Mouse (Mus musculus): ENCODE measurements around the gene Cxcl10. TPM values are rescaled to one million over a fixed set of nuclear protein-coding genes. Genes with fewer than 3 reads are reported as not detected.
A peak's percentile ranks its signal among the peaks of the same experiment; 100 is the strongest.

The Cxcl10 gene
- polyA plus RNA-seq, 1 experiment from 2014 or later, result 0.74 TPM

- Histone ChIP-seq H3K27me3 (ENCODE audit: control insufficient read depth, insufficient read depth, low read length) (no peaks in the 10 kb centered on the region), H3K27ac (replicated peaks) (peak within 1 kb of the TSS; percentile 69; the same call in 1 of the 2 replicates), H3K36me3 (ENCODE audit: control insufficient read depth, insufficient read depth, low read length) (peaks cover 2% of the 10 kb centered on the region; the same call in 1 of the 2 replicates), H3K4me2 (replicated peaks; ENCODE audit: low read depth) (peak within 1 kb of the TSS; percentile 64), H3K4me1 (replicated peaks; ENCODE audit: control insufficient read depth, insufficient read depth) (no peaks in the 10 kb centered on the region; the same call in 1 of the 2 replicates), H3K9ac (ENCODE audit: low read length) (peak within 1 kb of the TSS; percentile 76), H3K9me3 (ENCODE audit: control insufficient read depth, low read length) (no peaks in the 10 kb centered on the region), H3K4me3 (ENCODE audit: low read depth, low read length) (peak within 1 kb of the TSS; percentile 67)
- WGBS, result 3% methylated on average over 41 of the region's 41 CpGs
- DNase-seq (ENCODE audit: low spot score) (peak; percentile 93), ATAC-seq (ENCODE audit: low FRiP score, low TSS enrichment) (peak; percentile 96)
- TF ChIP-seq CTCF (IDR thresholded peaks at IDR 0.05; ENCODE audit: low read depth) (peak; percentile 86), EP300 (optimal IDR thresholded peaks at IDR 0.05) (peak; percentile 31)
Measured at GRCm38 (mm10) chr5:92309681-92310511, 38.8 kb downstream of the Cxcl10 start, which contains the start of gene Sdad1. Gene Sdad1 (minus strand): TSS chr5:92310479.

- Histone ChIP-seq H3K4me3 (ENCODE audit: low read depth, low read length) (no peak overlapping the region), H3K36me3 (ENCODE audit: control insufficient read depth, insufficient read depth, low read length) (peaks cover 23% of the 10 kb centered on the region), H3K27me3 (ENCODE audit: control insufficient read depth, insufficient read depth, low read length) (no peaks in the 10 kb centered on the region), H3K4me1 (replicated peaks; ENCODE audit: control insufficient read depth, insufficient read depth) (no peaks in the 10 kb centered on the region; the same call in 1 of the 2 replicates), H3K9ac (ENCODE audit: low read length) (no peak overlapping the region), H3K4me2 (replicated peaks; ENCODE audit: low read depth) (no peak overlapping the region), H3K27ac (replicated peaks) (no peak overlapping the region), H3K9me3 (ENCODE audit: control insufficient read depth, low read length) (no peaks in the 10 kb centered on the region)
- no peak for ATAC-seq (ENCODE audit: low FRiP score, low TSS enrichment)
- TF ChIP-seq CTCF (IDR thresholded peaks at IDR 0.05; ENCODE audit: low read depth), result no peak
- no peak for TF ChIP-seq EP300 (optimal IDR thresholded peaks at IDR 0.05)
- DNase-seq (ENCODE audit: low spot score), result no peak
- 82% methylated on average over 3 of the region's 3 CpGs for WGBS
Measured at GRCm38 (mm10) chr5:92304291-92304690, 44.4 kb downstream of the Cxcl10 start.

- H3K4me3 ChIP-seq (ENCODE audit: low read depth, low read length), result no peak overlapping the region
- H3K27me3 ChIP-seq (ENCODE audit: control insufficient read depth, insufficient read depth, low read length), result no peaks in the 10 kb centered on the region
- no peak overlapping the region for H3K27ac ChIP-seq (replicated peaks)
- no peak overlapping the region for H3K4me2 ChIP-seq (replicated peaks; ENCODE audit: low read depth)
- no peak overlapping the region for H3K9ac ChIP-seq (ENCODE audit: low read length)
- WGBS, result 59% methylated on average over 13 of the region's 13 CpGs
- peaks cover 31% of the 10 kb centered on the region for H3K36me3 ChIP-seq (ENCODE audit: control insufficient read depth, insufficient read depth, low read length)
- ATAC-seq (ENCODE audit: low FRiP score, low TSS enrichment) (peak; percentile 77), DNase-seq (ENCODE audit: low spot score) (peak; percentile 41)
- no peaks in the 10 kb centered on the region for H3K4me1 ChIP-seq (replicated peaks; ENCODE audit: control insufficient read depth, insufficient read depth)
- H3K9me3 ChIP-seq (ENCODE audit: control insufficient read depth, low read length), result no peaks in the 10 kb centered on the region
- TF ChIP-seq CTCF (IDR thresholded peaks at IDR 0.05; ENCODE audit: low read depth), result no peak
- TF ChIP-seq EP300 (optimal IDR thresholded peaks at IDR 0.05), result no peak
Measured at GRCm38 (mm10) chr5:92302149-92302840, 46.4 kb downstream of the Cxcl10 start.

Other genes with a start within 250 kb of the Cxcl10 start
- gene Uso1, start 211.0 kb downstream of the Cxcl10 start, polyA plus RNA-seq (2015; fragmentation: Nextera tagmentation; extraction: Ambion mirVana), result 36.6 and 36.7 TPM in 2 replicates
- not detected in 2 replicates for gene U90926, start 133.5 kb downstream of the Cxcl10 start, polyA plus RNA-seq (2015; fragmentation: Nextera tagmentation; extraction: Ambion mirVana)
- gene Ppef2, start 92.6 kb downstream of the Cxcl10 start, polyA plus RNA-seq (2015; fragmentation: Nextera tagmentation; extraction: Ambion mirVana), result 0.12 and 0.30 TPM in 2 replicates
- gene Naaa, start 70.7 kb downstream of the Cxcl10 start, polyA plus RNA-seq (2015; fragmentation: Nextera tagmentation; extraction: Ambion mirVana), result 16.4 and 17.0 TPM in 2 replicates
- gene Sdad1, start 38.4 kb downstream of the Cxcl10 start, polyA plus RNA-seq (2015; fragmentation: Nextera tagmentation; extraction: Ambion mirVana), result 17.9 and 19.8 TPM in 2 replicates
- gene Cxcl9, start 20.8 kb downstream of the Cxcl10 start, polyA plus RNA-seq (2015; fragmentation: Nextera tagmentation; extraction: Ambion mirVana), result 0.11 TPM in 1 of 2 replicates, not detected in the other
- gene Art3, start 17.1 kb downstream of the Cxcl10 start, polyA plus RNA-seq (2015; fragmentation: Nextera tagmentation; extraction: Ambion mirVana), result 11.9 and 13.5 TPM in 2 replicates
- gene Nup54, start 86.3 kb upstream of the Cxcl10 start, polyA plus RNA-seq (2015; fragmentation: Nextera tagmentation; extraction: Ambion mirVana), result 20.5 and 21.4 TPM in 2 replicates
- 19.1 and 20.9 TPM in 2 replicates for gene Scarb2, start 157.9 kb upstream of the Cxcl10 start, polyA plus RNA-seq (2015; fragmentation: Nextera tagmentation; extraction: Ambion mirVana)
- gene Fam47e, start 206.2 kb upstream of the Cxcl10 start, polyA plus RNA-seq (2015; fragmentation: Nextera tagmentation; extraction: Ambion mirVana), result 0.13 and 0.19 TPM in 2 replicates

Data from stomach, postnatal 0 days (tissue).